Mouse (Mus musculus) C2C12 (cell line): ENCODE data around the gene Uap1l1.

Experiments
- CEBPB ChIP-seq: IDR thresholded peaks from one replicate; pipeline ENCODE4 v1.6.1; 2011; ENCODE audit warnings: low read depth, mild to moderate bottlenecking, control low read depth, moderate library complexity
- CTCF ChIP-seq: IDR thresholded peaks from one replicate; pipeline ENCODE4 v1.5.1; 2011; ENCODE audit not compliant: control insufficient read depth, insufficient read depth, insufficient read length
- MAX ChIP-seq: IDR thresholded peaks from one replicate; pipeline ENCODE4 v1.6.1; 2011; ENCODE audit warnings: mild to moderate bottlenecking, control low read depth
- MYOD1 ChIP-seq: IDR thresholded peaks from one replicate; pipeline ENCODE4 v1.6.1; 2011; ENCODE audit warnings: low read depth; ENCODE audit not compliant: control insufficient read depth, insufficient read length
- MYOG ChIP-seq: IDR thresholded peaks from one replicate; pipeline ENCODE4 v1.6.1; 2011; ENCODE audit not compliant: control insufficient read depth, insufficient read length; ENCODE audit errors: extremely low read depth

GRCm38 (mm10) chr2:25326036-25326435 lies 39.4 kb downstream of the Uap1l1 start:
- TF ChIP-seq CTCF (no peak), MYOD1 (no peak), CEBPB (no peak), MAX (no peak), MYOG (no peak)
